Mouse (Mus musculus) 3134 (cell line): ENCODE measurements around the gene Vmn1r16.
"Not testable (repeated sequence)": the region's sequence is repeated elsewhere in the genome, so short reads cannot be mapped to it uniquely, and the experiment has no call there.

Experiments
- DNase-seq: peaks from one replicate; pipeline ENCODE4 v3.0.0-alpha.2; 2011; ENCODE audit warnings: low spot score; ENCODE audit not compliant: insufficient read length; ENCODE audit errors: extremely low read depth

The Vmn1r16 gene

GRCm38 (mm10) chr6:57329394-57329793, at the start of gene Vmn1r16:
Gene Vmn1r16 (minus strand): TSS chr6:57329494.
- no peak for DNase-seq

- no peak for DNase-seq
Observed at GRCm38 (mm10) chr6:57367496-57367895, 38.2 kb upstream of the Vmn1r16 start.

- DNase-seq: not testable (repeated sequence)
Observed at GRCm38 (mm10) chr6:57365866-57366265, 36.6 kb upstream of the Vmn1r16 start.

- no peak for DNase-seq
Observed at GRCm38 (mm10) chr6:57363627-57364026, 34.3 kb upstream of the Vmn1r16 start, which contains the start of gene Vmn1r17. Gene Vmn1r17 (minus strand): TSS chr6:57363727.

- no peak for DNase-seq
Observed at GRCm38 (mm10) chr6:57356864-57357263, 27.6 kb upstream of the Vmn1r16 start.

GRCm38 (mm10) chr6:57326176-57326575, 3.1 kb downstream of the Vmn1r16 start:
- DNase-seq: no peak

GRCm38 (mm10) chr6:57278952-57279351, 50.3 kb downstream of the Vmn1r16 start:
- DNase-seq: no peak

- DNase-seq: no peak
Observed at GRCm38 (mm10) chr6:57272517-57272916, 56.8 kb downstream of the Vmn1r16 start.

GRCm38 (mm10) chr6:57271881-57272280, 57.4 kb downstream of the Vmn1r16 start:
- DNase-seq: no peak
